Mouse (Mus musculus) ES-Bruce4 (cell line): ENCODE data around the gene Crocc2.

Source experiments
- CTCF ChIP-seq: IDR thresholded peaks from one replicate; pipeline ENCODE4 v1.8.1; 2011; ENCODE audit warnings: low read depth, low read length
- EP300 ChIP-seq: IDR thresholded peaks from 2 replicates; pipeline ENCODE4 v1.6.1; 2011; ENCODE audit warnings: low read depth, low read length; ENCODE audit not compliant: insufficient read depth
- POLR2A ChIP-seq: IDR thresholded peaks from one replicate; pipeline ENCODE4 v1.8.1; 2011; ENCODE audit warnings: low read length; ENCODE audit not compliant: insufficient read depth

DNA sequence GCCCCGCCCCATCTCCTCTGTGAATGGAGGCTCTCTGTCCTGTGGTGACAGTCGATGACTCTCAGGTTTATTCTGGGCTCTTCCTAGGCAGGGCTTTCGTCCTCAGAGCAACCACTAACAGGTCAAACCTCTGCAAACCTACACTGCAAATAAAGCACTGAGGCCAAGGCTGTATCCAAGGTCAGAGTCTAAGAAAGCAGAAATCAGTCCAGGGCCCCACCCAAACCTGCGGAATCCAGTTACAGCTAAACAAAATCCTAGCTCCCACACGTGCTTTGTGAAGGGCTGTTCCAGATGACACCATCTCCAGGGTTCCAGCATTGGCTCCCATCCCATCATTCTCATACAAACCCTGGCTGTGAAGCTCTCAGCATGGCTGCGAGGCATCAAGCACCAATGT, 107.0 kb downstream of the Crocc2 start:
- TF ChIP-seq CTCF (no peak), POLR2A (no peak), EP300 (no peak)
